Mouse (Mus musculus) neutrophil, adult 5-6 weeks (primary cell): ENCODE results near the gene Ctnnbip1. TPM values are rescaled to one million over a fixed set of nuclear protein-coding genes. Genes with fewer than 3 reads are reported as not detected.

Experiments used
- ATAC-seq: fragments of 151-379, 151-347 bp; 2 replicates; pipeline ENCODE4 v1.8.0; 2017; ENCODE audit warnings: mild to moderate bottlenecking, moderate TSS enrichment; ENCODE audit not compliant: insufficient number of reproducible peaks, poor library complexity, low FRiP score, severe bottlenecking; ENCODE audit errors: extremely low read depth
- total RNA-seq: library from RNA; stranded (forward); fragments of 200-1000 nt; gene quantifications from 2 replicates; pipeline ENCODE4 v1.2.3, GENCODE M21; 2017

Ctnnbip1 gene
- total RNA-seq, result 7.2 and 10.8 TPM in 2 replicates

DNA sequence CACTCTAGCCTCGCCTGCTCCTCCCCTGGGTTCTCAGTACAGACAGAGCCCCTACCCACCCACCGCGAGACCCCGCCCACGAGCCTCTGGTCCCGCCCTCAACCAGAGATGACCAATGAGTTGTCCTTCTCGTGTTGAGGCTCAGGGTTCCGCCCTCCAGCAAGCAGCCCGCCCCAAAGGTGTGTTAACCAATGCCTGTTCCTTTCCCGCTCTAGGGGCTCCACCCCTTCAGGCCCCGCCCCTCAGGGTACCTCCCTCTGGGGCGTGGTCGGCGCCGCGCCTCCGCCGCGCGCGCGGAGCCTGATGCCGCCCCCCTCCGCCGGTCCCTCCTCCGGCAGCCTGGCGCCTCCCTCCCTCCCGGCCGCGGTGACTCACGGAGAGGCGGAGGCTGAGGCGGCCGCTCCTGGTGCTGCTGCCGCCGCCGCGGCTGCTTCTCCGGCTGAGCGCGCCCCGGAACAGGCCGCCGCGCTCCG is at the start of gene Ctnnbip1:
TSS of gene Ctnnbip1 (plus strand) at position 369 of the 473 bp plus-strand sequence.
- ATAC-seq, result peak; percentile 92

DNA sequence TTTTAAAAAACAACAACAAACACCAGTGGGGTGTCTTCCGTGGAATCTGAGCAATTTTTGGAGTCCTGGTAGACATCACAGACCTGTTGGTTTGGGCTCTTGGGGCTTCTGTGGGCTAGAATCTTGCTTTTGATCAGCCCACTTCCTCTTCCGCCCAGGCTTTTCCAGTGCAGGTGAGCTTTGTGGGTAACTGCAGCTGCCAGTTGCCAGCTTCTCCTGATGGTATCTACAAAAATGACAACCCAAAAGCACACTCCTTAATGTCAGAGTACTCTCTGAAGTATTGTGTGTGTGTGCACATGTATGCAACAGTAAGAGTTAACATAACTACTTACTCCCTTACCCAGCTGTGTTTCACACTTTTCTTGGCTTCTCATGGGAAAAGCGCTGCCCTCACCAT is 48.5 kb upstream of the Ctnnbip1 start:
- ATAC-seq, result no peak

DNA sequence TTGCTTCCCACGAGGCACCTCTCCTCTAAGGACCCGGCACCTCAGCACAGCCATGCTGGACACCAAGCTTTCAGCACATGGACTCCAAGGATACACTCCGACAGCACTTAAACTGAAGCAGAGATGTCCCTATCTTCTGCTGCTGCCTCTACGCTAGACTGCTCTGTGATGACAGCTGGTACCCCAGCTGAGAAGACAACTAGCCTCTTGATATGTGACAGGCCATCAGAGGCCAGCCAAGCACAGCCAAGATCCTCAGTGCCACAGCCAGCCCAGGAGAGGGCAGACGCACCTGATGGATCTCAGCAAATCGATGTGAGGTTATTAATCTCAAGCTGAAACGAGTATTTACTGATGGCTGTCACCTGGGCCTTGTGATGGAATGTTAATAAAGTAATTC is 42.9 kb upstream of the Ctnnbip1 start:
- no peak for ATAC-seq

DNA sequence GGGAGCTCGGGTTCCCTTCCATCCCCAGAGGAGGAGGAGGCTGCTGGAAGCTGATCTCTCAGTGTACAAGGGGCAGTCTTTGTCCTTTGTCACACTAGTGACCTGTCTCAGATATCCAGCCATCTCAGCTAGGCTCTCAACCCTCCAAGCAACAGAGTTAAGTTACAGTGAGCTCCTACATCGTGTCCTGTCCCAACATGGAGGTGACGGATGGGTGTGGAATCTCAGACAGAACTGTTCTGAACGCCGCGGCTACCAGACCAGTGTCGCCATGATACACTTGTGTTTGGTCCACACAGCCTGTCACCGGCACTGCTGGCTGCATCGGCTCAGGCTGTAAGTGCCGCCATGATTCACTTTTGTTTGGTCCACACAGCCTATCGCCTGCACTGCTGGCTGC is 41.0 kb upstream of the Ctnnbip1 start, which contains the start of gene Tmem274:
TSS of gene Tmem274 (plus strand) at position 301 of the 400 bp plus-strand sequence.
- ATAC-seq, result no peak

DNA sequence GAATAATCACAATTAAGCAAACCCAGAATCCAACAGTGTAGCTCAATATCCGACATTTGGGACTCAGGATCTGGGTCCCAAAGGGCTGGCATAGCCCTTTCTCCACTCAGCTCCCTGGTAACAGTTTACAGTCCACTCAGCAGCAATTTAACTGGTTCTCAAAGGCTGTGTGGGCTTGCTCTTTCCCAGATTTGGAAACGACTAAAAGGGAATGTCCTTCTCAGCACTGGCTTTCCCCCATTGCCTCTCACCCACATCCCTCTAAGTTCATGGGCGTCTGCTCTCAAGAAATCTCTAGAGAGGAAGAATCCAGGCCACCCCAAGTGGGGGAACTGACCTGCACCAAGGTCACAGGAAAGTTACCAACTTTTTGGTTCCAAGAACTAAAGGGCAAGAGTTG is 33.5 kb upstream of the Ctnnbip1 start:
- ATAC-seq, result no peak

DNA sequence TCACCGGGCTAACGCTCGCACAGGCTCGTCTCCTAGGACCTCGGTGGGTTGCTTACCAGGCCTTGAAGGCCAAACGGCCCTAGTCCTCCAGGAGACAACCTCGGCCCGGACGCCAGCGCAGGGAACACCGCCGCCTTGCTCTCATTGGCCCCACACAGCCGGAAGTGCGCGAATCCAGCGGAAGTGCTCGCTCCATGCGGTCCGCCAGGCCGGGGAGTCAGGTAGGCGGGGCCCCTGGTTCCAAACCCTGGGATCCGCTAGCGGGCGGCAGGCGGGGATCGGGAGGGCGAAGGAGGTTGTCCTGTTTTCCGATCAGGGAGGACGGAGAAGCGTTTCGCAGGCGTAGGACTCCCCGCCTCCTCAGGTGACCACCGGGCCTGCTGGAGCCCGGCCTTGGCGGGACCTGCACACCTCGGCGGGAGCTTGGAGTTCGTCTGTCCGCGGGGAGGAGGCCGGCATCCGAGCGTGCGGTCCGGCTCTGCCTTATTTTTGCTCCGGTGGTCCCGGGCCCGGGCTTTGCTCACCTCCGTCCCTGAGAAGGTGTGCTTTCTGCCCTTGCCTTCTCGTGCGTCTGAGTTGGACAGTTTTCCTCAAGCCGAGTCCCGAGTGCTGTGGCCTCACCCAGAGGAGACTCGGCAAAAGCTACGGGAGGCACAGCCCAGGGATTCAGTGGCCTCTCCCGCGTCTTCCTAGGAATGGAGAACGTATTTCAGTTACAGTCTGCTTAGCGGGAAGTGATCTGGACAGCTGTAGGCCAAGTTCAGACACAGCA is 32.8 kb upstream of the Ctnnbip1 start, which contains the start of the genes Nmnat1 and Lzic:
TSS of gene Nmnat1 (minus strand) at position 150 of the 772 bp plus-strand sequence.
TSS of gene Lzic (plus strand) at position 177 of the 772 bp plus-strand sequence.
- peak; percentile 88 for ATAC-seq

DNA sequence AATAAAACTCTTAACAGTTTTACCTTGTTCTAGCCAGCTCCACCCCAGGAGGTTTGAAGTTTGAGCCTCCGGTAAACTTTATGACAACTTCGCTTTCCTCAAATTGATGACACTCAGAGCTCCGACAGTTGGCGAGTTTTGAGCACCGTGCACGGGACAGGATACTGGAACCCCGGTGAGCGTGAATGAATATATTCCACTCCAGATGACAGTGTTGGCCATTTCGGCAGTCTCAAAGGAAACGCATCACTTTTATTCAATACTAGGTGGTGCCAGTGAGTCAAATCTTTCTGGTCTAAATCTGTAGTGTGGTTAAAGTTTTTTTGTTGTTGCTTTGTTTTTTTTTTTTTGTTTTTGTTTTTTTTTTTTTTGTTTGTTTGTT is 32.2 kb upstream of the Ctnnbip1 start:
- no peak for ATAC-seq

DNA sequence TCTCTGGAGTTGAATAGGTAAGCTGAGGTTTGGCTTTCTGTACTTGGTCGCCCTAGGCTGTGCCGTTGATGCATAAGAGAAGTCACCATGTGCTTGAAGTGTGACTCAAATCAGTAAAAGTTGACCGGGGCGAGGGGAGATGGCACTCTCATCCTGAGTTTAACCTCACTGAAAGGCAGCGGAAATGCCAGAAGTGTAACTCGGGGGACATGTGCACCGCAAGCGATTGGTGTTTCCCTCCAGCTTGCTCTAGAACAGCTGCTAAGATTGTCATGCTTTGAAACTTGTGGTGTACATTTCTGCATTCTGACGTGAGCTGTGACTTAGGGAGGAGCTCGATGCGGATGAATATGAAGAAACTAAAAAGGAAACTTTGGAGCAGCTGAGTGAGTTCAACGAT is 30.3 kb upstream of the Ctnnbip1 start:
- ATAC-seq, result no peak

DNA sequence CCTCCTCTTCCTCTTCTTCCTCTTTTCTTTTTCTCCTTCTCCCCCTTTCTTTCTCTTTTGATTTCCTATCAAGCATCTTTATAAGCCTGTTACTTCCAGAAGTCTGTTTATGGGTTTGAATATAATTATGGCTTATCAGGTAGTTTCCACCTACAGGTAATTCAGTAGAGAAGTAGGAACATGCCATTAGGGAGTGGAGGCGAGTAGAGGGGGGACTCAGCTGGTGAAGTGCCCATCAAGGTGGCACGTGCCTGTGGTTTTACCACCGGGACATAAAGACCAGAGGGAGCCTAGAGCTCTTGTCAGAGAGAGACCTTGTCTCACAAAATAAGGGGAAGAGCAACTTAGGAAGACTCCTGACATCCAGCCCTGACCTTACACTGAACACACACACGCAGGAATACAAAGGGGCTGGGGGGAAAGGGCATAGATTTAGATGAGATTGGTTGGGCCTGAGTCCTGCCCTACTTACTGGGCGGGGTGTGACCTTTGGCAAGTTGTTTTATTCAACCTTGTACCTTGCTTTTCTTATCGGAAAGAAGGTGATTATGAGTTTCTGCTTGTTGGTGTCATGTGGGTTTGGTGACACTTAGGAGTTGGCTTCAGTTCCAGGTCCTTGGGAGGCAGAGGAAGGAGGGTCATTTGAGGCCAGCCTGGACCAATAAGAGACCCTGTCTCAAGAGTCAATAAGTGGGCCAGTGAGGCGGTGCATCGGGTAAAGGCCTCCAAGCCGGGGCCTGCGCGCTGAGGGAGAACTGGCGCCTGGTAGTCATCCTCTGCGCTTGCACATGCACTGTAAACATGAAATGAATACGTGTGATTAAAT is 28.4 kb upstream of the Ctnnbip1 start:
- no peak for ATAC-seq

DNA sequence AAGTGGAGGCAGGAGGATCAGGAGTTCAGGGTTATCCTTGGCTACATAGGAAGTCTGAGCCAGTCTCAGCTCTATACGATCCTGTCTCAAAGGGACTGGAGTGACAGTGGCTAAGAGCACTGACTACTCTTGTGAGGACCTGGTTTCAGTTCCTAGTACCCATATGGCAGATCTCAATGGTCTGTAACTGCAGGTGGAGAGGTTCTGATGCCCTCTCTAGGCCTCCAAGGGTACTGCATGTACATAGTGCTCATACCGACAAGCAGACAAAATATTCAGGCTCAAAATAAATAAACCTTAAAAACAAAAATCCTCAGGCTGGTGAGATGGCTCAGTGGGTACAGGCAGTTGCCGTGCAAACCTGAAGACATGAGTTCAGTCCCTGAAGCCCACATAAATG is 26.9 kb upstream of the Ctnnbip1 start:
- no peak for ATAC-seq

DNA sequence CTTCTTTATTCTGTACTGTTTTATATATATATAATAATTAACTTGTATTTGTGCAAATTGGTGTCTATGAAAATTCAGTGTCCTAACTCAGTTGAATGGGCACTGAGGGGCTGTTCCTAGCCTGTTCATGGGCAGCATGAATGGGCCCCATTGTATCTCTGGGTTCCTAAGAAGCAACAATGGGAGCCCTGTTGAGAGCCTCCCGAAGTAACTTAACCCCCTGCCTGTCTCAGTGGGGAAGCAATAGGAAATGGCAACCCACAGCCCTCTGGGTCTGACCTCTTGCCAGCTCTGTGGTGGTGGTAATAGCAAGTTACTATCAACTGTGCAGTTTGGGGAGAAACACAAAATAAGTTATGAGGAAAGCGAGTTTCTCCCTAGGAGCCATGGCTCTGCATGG is 21.4 kb upstream of the Ctnnbip1 start:
- ATAC-seq, result no peak

DNA sequence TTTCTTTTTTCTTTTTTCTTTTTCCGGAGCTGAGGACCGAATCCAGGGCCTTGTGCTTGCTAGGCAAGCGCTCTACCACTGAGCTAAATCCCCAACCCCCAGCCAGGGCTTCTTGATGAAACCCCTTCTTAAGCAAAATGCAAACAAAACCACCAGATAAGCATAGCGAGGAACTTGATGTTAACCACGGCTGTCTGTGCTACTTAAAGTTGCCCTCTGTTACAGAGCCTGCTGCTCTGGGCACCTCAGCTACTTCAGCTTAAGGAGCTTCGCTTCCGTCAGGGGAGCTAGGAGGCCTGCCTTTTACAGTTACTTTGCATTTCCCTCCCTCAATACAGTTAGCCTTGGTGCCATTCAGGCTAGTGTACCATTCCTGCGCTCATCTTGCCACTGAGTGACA is 19.1 kb upstream of the Ctnnbip1 start:
- no peak for ATAC-seq

DNA sequence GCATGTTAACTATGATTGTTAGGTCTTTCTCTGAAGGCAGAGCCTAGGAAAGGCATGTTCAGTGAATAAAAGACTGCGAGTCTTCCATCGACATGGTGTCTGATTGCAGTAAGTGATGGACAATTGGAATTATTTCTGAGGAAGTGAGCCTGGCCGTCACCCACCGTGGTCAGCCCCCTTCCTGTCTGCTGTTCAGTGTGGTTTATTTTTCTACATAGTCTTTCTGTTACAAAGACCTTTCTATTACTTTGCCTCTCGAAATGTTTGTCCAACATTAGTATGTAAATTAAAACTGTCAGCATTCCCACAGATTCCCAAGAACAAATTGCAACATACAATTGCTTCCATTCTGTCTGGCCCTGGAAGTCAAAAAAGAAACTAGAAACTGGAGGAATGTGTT is 18.2 kb upstream of the Ctnnbip1 start:
- ATAC-seq, result no peak

DNA sequence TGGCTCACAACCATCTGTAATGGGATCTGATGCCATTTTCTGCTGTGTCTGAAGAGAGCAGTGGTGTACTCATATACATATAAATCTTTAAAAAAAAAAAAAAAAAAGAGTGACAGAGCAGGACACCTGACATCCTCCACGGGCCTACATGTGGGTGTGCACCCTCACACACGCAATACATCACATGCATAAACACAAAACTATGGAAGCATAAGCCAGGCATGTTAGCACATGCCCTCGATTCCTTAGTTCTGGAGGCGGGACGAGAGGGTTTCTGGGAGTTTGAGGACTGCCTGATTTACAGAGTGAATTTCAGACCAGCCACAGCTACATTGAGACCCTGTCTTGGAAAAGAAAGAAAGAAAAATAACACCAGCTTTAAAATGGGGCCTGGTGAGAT is 13.7 kb upstream of the Ctnnbip1 start:
- no peak for ATAC-seq

DNA sequence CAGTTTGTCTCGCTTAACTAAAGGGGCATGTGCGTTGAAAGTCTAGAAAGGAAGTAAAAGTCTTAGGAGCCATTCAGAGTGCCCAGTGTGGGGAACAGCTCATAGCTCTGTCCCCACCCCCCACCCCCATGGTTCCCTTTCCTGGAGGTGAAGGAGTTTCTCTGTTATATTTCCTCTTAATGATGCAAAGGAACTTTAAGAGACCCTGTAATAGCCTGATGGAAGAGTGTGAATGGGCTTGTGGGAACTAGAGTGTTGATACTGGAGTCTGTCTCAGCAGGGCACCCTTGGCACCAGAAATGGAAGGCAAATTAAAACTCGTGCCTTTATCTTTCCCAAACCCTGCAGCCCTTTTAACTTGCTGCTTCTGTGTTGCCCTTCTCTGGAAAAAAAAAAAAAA is 13.2 kb upstream of the Ctnnbip1 start:
- ATAC-seq, result no peak

DNA sequence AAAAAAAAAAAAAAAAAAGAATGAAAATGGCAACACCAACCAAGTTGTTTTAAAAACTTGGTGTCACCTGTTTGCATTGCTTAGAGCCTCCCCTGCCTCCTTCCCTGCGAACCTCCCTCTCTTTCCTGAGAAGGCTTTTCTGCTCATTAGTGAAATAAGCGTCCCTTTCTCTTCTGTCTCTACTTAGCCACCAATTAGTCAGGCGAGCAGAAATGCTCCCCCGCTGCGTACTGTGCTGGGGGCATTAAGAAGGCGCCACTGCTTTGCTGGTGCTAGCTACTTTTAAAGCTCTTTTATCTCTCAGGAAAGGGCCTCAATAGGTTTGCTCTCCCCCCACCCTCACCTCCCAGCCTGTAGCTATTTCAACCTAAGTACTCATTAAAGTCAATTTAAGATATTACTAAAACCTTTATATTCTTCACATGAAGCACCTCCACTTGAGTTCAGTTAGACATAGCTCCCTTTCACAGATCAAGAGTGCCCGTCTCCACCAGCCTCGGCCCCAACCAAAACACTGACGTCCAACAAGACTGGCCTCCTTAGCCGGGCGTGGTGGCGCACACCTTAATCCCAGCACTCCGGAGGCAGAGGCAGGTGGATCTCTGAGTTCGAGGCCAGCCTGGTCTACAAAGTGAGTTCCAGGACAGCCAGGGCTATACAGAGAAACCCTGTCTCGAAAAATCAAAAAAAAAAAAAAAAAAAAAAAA is 12.6 kb upstream of the Ctnnbip1 start:
- no peak for ATAC-seq

DNA sequence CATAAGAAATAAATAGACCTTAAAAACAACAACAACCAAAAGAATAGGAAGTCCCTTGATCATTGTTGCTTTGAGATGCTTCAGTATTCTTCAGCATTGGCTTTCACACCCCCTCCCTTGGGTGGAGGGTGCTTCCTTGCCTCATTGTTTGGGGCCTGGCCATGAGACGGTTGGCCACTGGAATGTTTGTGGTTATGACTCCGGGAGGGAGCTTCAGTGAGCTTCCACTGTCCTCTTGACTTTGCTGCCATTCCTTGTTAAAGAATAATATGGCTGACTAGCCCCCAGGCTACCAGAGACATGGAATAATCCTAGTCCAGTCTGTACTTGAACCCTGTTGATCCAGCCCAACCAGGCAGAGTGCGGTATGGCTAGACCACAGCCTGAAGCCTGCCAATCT is 11.1 kb upstream of the Ctnnbip1 start:
- no peak for ATAC-seq

DNA sequence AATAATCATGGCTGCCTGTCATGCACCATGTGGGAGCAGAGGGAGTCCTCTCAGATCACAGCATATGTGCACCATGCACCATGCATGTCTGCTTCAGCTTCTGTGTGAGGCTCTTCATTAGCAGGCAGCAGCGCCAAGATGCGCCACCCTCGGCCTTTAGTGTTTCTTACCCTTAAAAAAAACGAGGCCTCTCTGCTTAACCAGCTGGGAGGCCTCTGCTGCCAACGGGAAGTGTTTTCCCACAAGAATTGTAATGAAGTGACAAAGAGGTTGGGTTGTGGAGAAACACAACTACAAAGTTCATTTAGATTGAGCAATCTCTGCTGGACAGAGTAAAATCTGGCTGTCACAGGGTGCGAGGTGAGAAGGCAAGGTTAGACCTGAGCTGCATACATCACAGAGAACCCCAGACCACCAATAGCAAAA is 6.8 kb upstream of the Ctnnbip1 start:
- no peak for ATAC-seq

DNA sequence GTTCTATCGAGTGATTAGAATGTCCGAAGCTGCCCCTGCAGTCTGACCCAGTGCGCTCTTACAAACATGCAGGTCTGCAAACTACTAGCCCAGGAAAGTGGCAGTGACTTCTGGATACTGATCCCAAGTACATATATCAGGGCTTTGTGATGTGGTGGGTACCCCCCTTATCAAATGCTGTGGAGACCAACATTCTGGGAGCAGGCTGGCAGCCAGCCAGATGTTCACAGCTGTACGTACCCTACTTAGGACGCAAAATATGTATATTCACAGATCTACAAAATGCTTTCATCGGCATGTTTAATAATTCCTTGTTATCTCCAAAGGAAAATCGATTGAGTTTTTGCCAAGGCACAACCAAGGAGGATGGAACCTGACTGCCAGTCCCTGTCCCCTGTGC is 6.0 kb upstream of the Ctnnbip1 start:
- ATAC-seq, result no peak
